Mouse (Mus musculus) hindbrain, embryonic 16.5 days (tissue): Measurements from ENCODE around the gene Cd93. TPM values are rescaled to one million over a fixed set of nuclear protein-coding genes. Genes with fewer than 3 reads are reported as not detected.

Experiments
- ATAC-seq: fragments of 200-750 bp; cut with Nextera tagmentation; 2 replicates; pipeline ENCODE4 v1.8.0; 2017; ENCODE audit warnings: moderate TSS enrichment, moderate library complexity
- H3K27ac ChIP-seq: fragments of 300-500 bp; sonication (generic); 2 replicates; pipeline ENCODE4 v1.5.1; 2014; ENCODE audit warnings: low read depth, mild to moderate bottlenecking, control low read depth, low read length, moderate library complexity
- H3K27me3 ChIP-seq: fragments of 300-500 bp; sonication (generic); replicated peaks from 2 replicates; pipeline ENCODE4 v1.6.1; 2014; ENCODE audit warnings: low read length; ENCODE audit not compliant: control insufficient read depth, insufficient read depth
- H3K36me3 ChIP-seq: fragments of 300-500 bp; sonication (generic); 2 replicates; pipeline ENCODE4 v1.6.1; 2014; ENCODE audit warnings: mild to moderate bottlenecking, low read length, moderate library complexity, mixed read lengths; ENCODE audit not compliant: control insufficient read depth, insufficient read depth
- H3K4me1 ChIP-seq: fragments of 300-500 bp; sonication (generic); 2 replicates; pipeline ENCODE4 v1.6.1; 2014; ENCODE audit warnings: low read depth, low read length; ENCODE audit not compliant: control insufficient read depth, insufficient read depth
- H3K4me2 ChIP-seq: fragments of 300-500 bp; sonication (generic); 2 replicates; pipeline ENCODE4 v1.6.1; 2014; ENCODE audit warnings: mild to moderate bottlenecking, low read length, control low read depth, moderate library complexity
- H3K4me3 ChIP-seq: fragments of 300-500 bp; sonication (generic); 2 replicates; pipeline ENCODE4 v1.5.1; 2014; ENCODE audit warnings: mild to moderate bottlenecking, low read length, control low read depth, moderate library complexity
- H3K9ac ChIP-seq: fragments of 300-500 bp; sonication (generic); 2 replicates; pipeline ENCODE4 v1.6.1; 2014; ENCODE audit warnings: low read depth, mild to moderate bottlenecking, control low read depth, low read length, moderate library complexity
- H3K9me3 ChIP-seq: fragments of 300-500 bp; sonication (generic); 2 replicates; pipeline ENCODE4 v1.6.1; 2014; ENCODE audit warnings: mild to moderate bottlenecking, low read length, moderate library complexity; ENCODE audit not compliant: control insufficient read depth
- WGBS: fragments of 180-500 bp; shearing (Covaris S2); extraction: QIAGEN DNeasy Blood & Tissue Kit; methylation state at CpG from one replicate; pipeline ENCODE4 v1.1.7; 2014; 5-methylcytosine and 5-hydroxymethylcytosine counted together
- polyA plus RNA-seq: library from polyadenylated mRNA; unstranded; fragments of >200 nt; fragmentation: Nextera tagmentation; extraction: Ambion mirVana; gene quantifications from 2 replicates; pipeline ENCODE4 v1.2.1, GENCODE M21; 2015

The Cd93 gene
- polyA plus RNA-seq, 1 experiment from 2014 or later = 7.0 TPM

- H3K27ac ChIP-seq = no peak overlapping the region
- no peak overlapping the region for H3K4me3 ChIP-seq
- 70% methylated on average over 3 of the region's 3 CpGs for WGBS
- no peak overlapping the region for H3K9ac ChIP-seq
- no peaks in the 10 kb centered on the region; the same call in 1 of the 2 replicates for H3K4me1 ChIP-seq
- H3K36me3 ChIP-seq = no peaks in the 10 kb centered on the region
- H3K27me3 ChIP-seq = no peaks in the 10 kb centered on the region
- H3K4me2 ChIP-seq = no peak overlapping the region
- H3K9me3 ChIP-seq = no peaks in the 10 kb centered on the region
- ATAC-seq = no peak
Measured at GRCm38 (mm10) chr2:148446446-148446845, 3.1 kb upstream of the Cd93 start.

GRCm38 (mm10) chr2:148445616-148446015 lies 2.3 kb upstream of the Cd93 start:
- ATAC-seq = no peak
- Histone ChIP-seq H3K27ac (no peak overlapping the region), H3K4me3 (no peak overlapping the region), H3K27me3 (no peaks in the 10 kb centered on the region), H3K4me2 (no peak overlapping the region), H3K9me3 (no peaks in the 10 kb centered on the region), H3K9ac (no peak overlapping the region), H3K36me3 (no peaks in the 10 kb centered on the region), H3K4me1 (no peaks in the 10 kb centered on the region; the same call in 1 of the 2 replicates)
- 97% methylated on average over 1 of the region's 1 CpGs for WGBS

GRCm38 (mm10) chr2:148444472-148444871 lies 1.1 kb upstream of the Cd93 start:
- ATAC-seq = no peak
- H3K27ac ChIP-seq = no peak overlapping the region
- H3K4me2 ChIP-seq = no peak overlapping the region
- H3K4me1 ChIP-seq = no peaks in the 10 kb centered on the region; the same call in 1 of the 2 replicates
- no peak overlapping the region for H3K4me3 ChIP-seq
- H3K36me3 ChIP-seq = no peaks in the 10 kb centered on the region
- H3K27me3 ChIP-seq = no peaks in the 10 kb centered on the region
- WGBS = 81% methylated on average over 1 of the region's 1 CpGs
- H3K9me3 ChIP-seq = no peaks in the 10 kb centered on the region
- H3K9ac ChIP-seq = no peak overlapping the region

GRCm38 (mm10) chr2:148442710-148443109 lies 653 bp downstream of the Cd93 start:
- no peak overlapping the region; the same call in 1 of the 2 replicates for H3K27ac ChIP-seq
- no peaks in the 10 kb centered on the region for H3K9me3 ChIP-seq
- H3K36me3 ChIP-seq = no peaks in the 10 kb centered on the region
- H3K9ac ChIP-seq = peak overlapping the region; percentile 17; the same call in 1 of the 2 replicates
- no peak overlapping the region for H3K4me2 ChIP-seq
- no peaks in the 10 kb centered on the region for H3K27me3 ChIP-seq
- no peaks in the 10 kb centered on the region; the same call in 1 of the 2 replicates for H3K4me1 ChIP-seq
- H3K4me3 ChIP-seq = peak overlapping the region; percentile 11
- ATAC-seq = no peak
- 92% methylated on average over 4 of the region's 4 CpGs for WGBS

GRCm38 (mm10) chr2:148442172-148442571 lies 1.2 kb downstream of the Cd93 start:
- Histone ChIP-seq H3K9ac (no peak overlapping the region), H3K9me3 (no peaks in the 10 kb centered on the region), H3K4me3 (peak overlapping the region; percentile 11), H3K4me1 (no peaks in the 10 kb centered on the region; the same call in 1 of the 2 replicates), H3K4me2 (no peak overlapping the region), H3K36me3 (no peaks in the 10 kb centered on the region), H3K27me3 (no peaks in the 10 kb centered on the region), H3K27ac (0 out of 2 replicates have a peak overlapping the region, but pooled peaks have one; percentile 17)
- peak; percentile 65; the same call in 1 of the 2 replicates for ATAC-seq
- 71% methylated on average over 4 of the region's 4 CpGs for WGBS

- no peak overlapping the region for H3K27ac ChIP-seq
- peak overlapping the region; percentile 9; the same call in 1 of the 2 replicates for H3K4me3 ChIP-seq
- H3K4me2 ChIP-seq = no peak overlapping the region
- H3K4me1 ChIP-seq = no peaks in the 10 kb centered on the region; the same call in 1 of the 2 replicates
- no peak for ATAC-seq
- no peak overlapping the region for H3K9ac ChIP-seq
- H3K9me3 ChIP-seq = no peaks in the 10 kb centered on the region
- H3K27me3 ChIP-seq = no peaks in the 10 kb centered on the region
- H3K36me3 ChIP-seq = no peaks in the 10 kb centered on the region
- WGBS = 80% methylated on average over 10 of the region's 10 CpGs
Measured at GRCm38 (mm10) chr2:148441421-148441820, 1.9 kb downstream of the Cd93 start.

GRCm38 (mm10) chr2:148439691-148440276 lies 3.6 kb downstream of the Cd93 start:
- H3K27me3 ChIP-seq = no peaks in the 10 kb centered on the region
- no peak overlapping the region for H3K9ac ChIP-seq
- H3K9me3 ChIP-seq = no peaks in the 10 kb centered on the region
- H3K4me3 ChIP-seq = no peak overlapping the region
- H3K27ac ChIP-seq = no peak overlapping the region
- no peak overlapping the region for H3K4me2 ChIP-seq
- no peaks in the 10 kb centered on the region for H3K36me3 ChIP-seq
- no peaks in the 10 kb centered on the region; the same call in 1 of the 2 replicates for H3K4me1 ChIP-seq
- no peak for ATAC-seq
- WGBS = 75% methylated on average over 3 of the region's 3 CpGs

- Histone ChIP-seq H3K9me3 (no peaks in the 10 kb centered on the region), H3K4me2 (no peak overlapping the region), H3K36me3 (no peaks in the 10 kb centered on the region), H3K27ac (no peak overlapping the region), H3K27me3 (no peaks in the 10 kb centered on the region), H3K9ac (no peak overlapping the region), H3K4me1 (no peaks in the 10 kb centered on the region), H3K4me3 (no peak overlapping the region)
- no peak for ATAC-seq
- 64% methylated on average over 3 of the region's 3 CpGs for WGBS
Measured at GRCm38 (mm10) chr2:148436285-148436684, 7.1 kb downstream of the Cd93 start.

- no peak overlapping the region for H3K9ac ChIP-seq
- H3K4me1 ChIP-seq = no peaks in the 10 kb centered on the region
- H3K36me3 ChIP-seq = no peaks in the 10 kb centered on the region
- no peaks in the 10 kb centered on the region for H3K9me3 ChIP-seq
- no peak overlapping the region for H3K4me3 ChIP-seq
- H3K27ac ChIP-seq = no peak overlapping the region
- H3K4me2 ChIP-seq = no peak overlapping the region
- no peak for ATAC-seq
- 66% methylated on average over 2 of the region's 2 CpGs for WGBS
- no peaks in the 10 kb centered on the region for H3K27me3 ChIP-seq
Measured at GRCm38 (mm10) chr2:148432346-148432745, 11.0 kb downstream of the Cd93 start.
